ENCODE assay signal across 12 mouse cellular contexts in genomic region chr3:51661880-51662550, GRCm38 (mm10). TPM values are rescaled to one million over a fixed set of nuclear protein-coding genes. Genes with fewer than 3 reads are reported as not detected.
DNase-seq lines count a peak whose midpoint lies in the region; ATAC-seq and TF ChIP-seq lines count a peak whose summit lies in the region.
"Had no signal": no experiment of that assay in that cellular context is flagged by ENCODE, and none has a peak within 500 bp of the region (broad histone marks: within the 10 kb centered on the region; RNA-seq: fewer than 3 reads in every experiment).

No protein-coding gene starts in this region.

- no peak for TF ChIP-seq EP300 in liver, embryonic 14.5 days (IDR thresholded peaks at IDR 0.05; ENCODE audit: low read depth)

- H3K27ac ChIP-seq in lung, embryonic 14.5 days (ENCODE audit: low read depth): peak overlapping the region; percentile 52; the same call in 1 of the 2 replicates
- H3K27ac ChIP-seq in liver, embryonic 14.5 days: no peak overlapping the region
- no peak overlapping the region for H3K27ac ChIP-seq in forebrain, embryonic 13.5 days
- no peak overlapping the region for H3K27ac ChIP-seq in kidney, embryonic 15.5 days
- H3K27ac ChIP-seq: neural tube, embryonic 12.5 days had no signal

- H3K4me3 ChIP-seq in lung, embryonic 14.5 days (ENCODE audit: low read depth, low read length): no peak overlapping the region
- H3K4me3 ChIP-seq in lung, adult 2 months (replicated peaks; ENCODE audit: extremely low read depth, low read depth, low read length): no peak overlapping the region
- H3K4me3 ChIP-seq in liver, embryonic 14.5 days (ENCODE audit: insufficient read depth in 1 of 2, low read depth in 2 of 2, low read length in 2 of 2): peak overlapping the region; percentile 16 to 28
- no peak overlapping the region for H3K4me3 ChIP-seq in forebrain, embryonic 13.5 days
- no peak overlapping the region for H3K4me3 ChIP-seq in kidney, embryonic 15.5 days (replicated peaks)
- H3K4me3 ChIP-seq: neural tube, embryonic 12.5 days had no signal

- no peak overlapping the region for H3K4me2 ChIP-seq in lung, embryonic 14.5 days
- H3K4me2 ChIP-seq in liver, embryonic 14.5 days (ENCODE audit: low read depth): peak overlapping the region; percentile 51
- H3K4me2 ChIP-seq in forebrain, embryonic 13.5 days: no peak overlapping the region
- H3K4me2 ChIP-seq in kidney, embryonic 15.5 days: no peak overlapping the region
- H3K4me2 ChIP-seq: neural tube, embryonic 12.5 days had no signal

- H3K36me3 ChIP-seq in lung, embryonic 14.5 days (ENCODE audit: insufficient read depth): no peaks in the 10 kb centered on the region
- H3K36me3 ChIP-seq in liver, embryonic 14.5 days (replicated peaks; ENCODE audit: control insufficient read depth, insufficient read depth, low read depth): no peaks in the 10 kb centered on the region
- no peaks in the 10 kb centered on the region for H3K36me3 ChIP-seq in forebrain, embryonic 13.5 days (ENCODE audit: poor library complexity, severe bottlenecking)
- no peaks in the 10 kb centered on the region for H3K36me3 ChIP-seq in kidney, embryonic 15.5 days
- H3K36me3 ChIP-seq: neural tube, embryonic 12.5 days had no signal

- H3K9me3 ChIP-seq in lung, embryonic 14.5 days (ENCODE audit: low read depth, low read length): no peaks in the 10 kb centered on the region
- no peaks in the 10 kb centered on the region for H3K9me3 ChIP-seq in liver, embryonic 14.5 days (ENCODE audit: control insufficient read depth, low read length)
- H3K9me3 ChIP-seq in forebrain, embryonic 13.5 days (replicated peaks): no peaks in the 10 kb centered on the region
- H3K9me3 ChIP-seq in kidney, embryonic 15.5 days (replicated peaks): no peaks in the 10 kb centered on the region
- H3K9me3 ChIP-seq: neural tube, embryonic 12.5 days had no signal

- no peaks in the 10 kb centered on the region for H3K27me3 ChIP-seq in lung, embryonic 14.5 days (ENCODE audit: insufficient read depth, low read length)
- H3K27me3 ChIP-seq in liver, embryonic 14.5 days (ENCODE audit: control insufficient read depth, insufficient read depth, low read length): no peaks in the 10 kb centered on the region
- no peaks in the 10 kb centered on the region for H3K27me3 ChIP-seq in forebrain, embryonic 13.5 days
- no peaks in the 10 kb centered on the region for H3K27me3 ChIP-seq in kidney, embryonic 15.5 days
- H3K27me3 ChIP-seq: neural tube, embryonic 12.5 days; Patski had no signal

- peaks cover 16% of the 10 kb centered on the region; the same call in 1 of the 2 replicates for H3K4me1 ChIP-seq in lung, embryonic 14.5 days (ENCODE audit: insufficient read depth)
- H3K4me1 ChIP-seq in lung, adult 2 months (ENCODE audit: control insufficient read depth, insufficient read depth, low read length): 0 out of 2 replicates have a peak, but pooled peaks cover 2% of the 10 kb centered on the region
- peaks cover 16 to 30% of the 10 kb centered on the region in 2 experiments for H3K4me1 ChIP-seq in liver, embryonic 14.5 days (replicated peaks; ENCODE audit: control insufficient read depth in 2 of 2, insufficient read depth in 2 of 2, low read length in 1 of 2)
- H3K4me1 ChIP-seq in forebrain, embryonic 13.5 days: no peaks in the 10 kb centered on the region
- H3K4me1 ChIP-seq in kidney, embryonic 15.5 days: 0 out of 2 replicates have a peak, but pooled peaks cover 3% of the 10 kb centered on the region
- H3K4me1 ChIP-seq: neural tube, embryonic 12.5 days had no signal

- ATAC-seq in lung, embryonic 14.5 days (ENCODE audit: insufficient read depth): no peak
- ATAC-seq in liver, embryonic 14.5 days (ENCODE audit: insufficient read depth): no peak
- ATAC-seq in forebrain, embryonic 13.5 days: no peak
- ATAC-seq in kidney, embryonic 15.5 days (replicated peaks; ENCODE audit: low FRiP score): no peak
- ATAC-seq: Patski had no signal

- TF ChIP-seq POLR2A in lung, adult 2 months (IDR thresholded peaks at IDR 0.05; ENCODE audit: borderline replicate concordance, extremely low read depth, low read depth, low read length): no peak

- 57% methylated on average over 11 of the region's 11 CpGs for WGBS in lung, embryonic 14.5 days
- 55% methylated on average over 11 of the region's 11 CpGs for WGBS in lung, adult 2 months
- WGBS in liver, embryonic 14.5 days (ENCODE audit: insufficient replicate concordance): 33% methylated on average over 11 of the region's 11 CpGs
- 82% methylated on average over 11 of the region's 11 CpGs for WGBS in forebrain, embryonic 13.5 days
- WGBS in kidney, embryonic 15.5 days: 79% methylated on average over 11 of the region's 11 CpGs

- TF ChIP-seq CTCF in lung, embryonic 14.5 days (IDR thresholded peaks at IDR 0.05; ENCODE audit: low read depth): no peak
- no peak for TF ChIP-seq CTCF in lung, adult 2 months (IDR thresholded peaks at IDR 0.05; ENCODE audit: insufficient read depth, low read length)
- no peak for TF ChIP-seq CTCF in liver, embryonic 14.5 days (IDR thresholded peaks at IDR 0.05; ENCODE audit: low read depth)

- no peak overlapping the region for H3K9ac ChIP-seq in lung, embryonic 14.5 days
- peak overlapping the region; percentile 40; the same call in 1 of the 2 replicates for H3K9ac ChIP-seq in liver, embryonic 14.5 days (replicated peaks)
- H3K9ac ChIP-seq in forebrain, embryonic 13.5 days: no peak overlapping the region
- H3K9ac ChIP-seq in kidney, embryonic 15.5 days: no peak overlapping the region
- H3K9ac ChIP-seq: neural tube, embryonic 12.5 days had no signal

- no peak for DNase-seq in lung, embryonic 14.5 days
- no peak for DNase-seq in lung, adult 2 months
- DNase-seq in T-cell, adult 2 months (ENCODE audit: low spot score): peak; percentile 12
- DNase-seq in liver, embryonic 14.5 days (ENCODE audit: low read depth in 3 of 3, low spot score in 3 of 3): no peak
- DNase-seq in thymus, postnatal 10 days (ENCODE audit: low spot score in 2 of 2): peak; percentile 34 to 51
- no peak for DNase-seq in layer of hippocampus, adult 9-10 months (ENCODE audit: low spot score)
- DNase-seq: cerebellum, postnatal 36 days; right cerebral cortex, postnatal 25 days had no signal

RNA-seq across cellular contexts. Expression of gene Mgst2, which starts 1.9 kb away (rescaled TPM):
- 1.8 and 1.9 TPM in 2 replicates for polyA plus RNA-seq in lung, embryonic 14.5 days (2014; fragmentation: Nextera tagmentation; extraction: Ambion mirVana)
- polyA plus RNA-seq in lung, adult 2 months (2012; rRNA removed): 1.3 and 3.6 TPM in 2 replicates
- 2.8 and 3.6 TPM in 2 replicates for polyA plus RNA-seq in liver, embryonic 14.5 days (2012; rRNA removed)
- polyA plus RNA-seq in liver, embryonic 14.5 days (2014; fragmentation: Nextera tagmentation; extraction: Ambion mirVana): 19.0 and 20.8 TPM in 2 replicates
- polyA plus RNA-seq in forebrain, embryonic 13.5 days (2015; fragmentation: Nextera tagmentation; extraction: Ambion mirVana): 0.37 and 0.96 TPM in 2 replicates
- polyA plus RNA-seq in kidney, embryonic 15.5 days (2015; fragmentation: Nextera tagmentation; extraction: Ambion mirVana): 1.6 and 3.5 TPM in 2 replicates

Comparison
In these comparisons a context has a peak if more than half of its experiments do, and no peak if none do; other contexts are left out.
1. DNase-seq: peak in T-cell, adult 2 months (single experiment) and thymus, postnatal 10 days (2 of 2); none in lung, embryonic 14.5 days (single experiment), lung, adult 2 months (single experiment), liver, embryonic 14.5 days (0 of 3) and layer of hippocampus, adult 9-10 months (single experiment).
2. H3K4me3 ChIP-seq: peak in liver, embryonic 14.5 days (2 of 2); none in lung, embryonic 14.5 days (single experiment), lung, adult 2 months (single experiment), forebrain, embryonic 13.5 days (single experiment) and kidney, embryonic 15.5 days (single experiment).